Mouse (Mus musculus) lung, postnatal 0 days (tissue): ENCODE results near the gene Gpc6.

Experiments
- CTCF ChIP-seq: IDR thresholded peaks from 2 replicates; pipeline ENCODE4 v1.5.1; 2016; ENCODE audit warnings: antibody characterized with exemption, mild to moderate bottlenecking
- EP300 ChIP-seq: IDR thresholded peaks from 2 replicates; pipeline ENCODE4 v1.6.1; 2016; ENCODE audit warnings: antibody characterized with exemption, mild to moderate bottlenecking, control low read depth

- TF ChIP-seq CTCF (no peak), EP300 (no peak)
Observed at GRCm38 (mm10) chr14:116945975-116946374, 20.9 kb downstream of the Gpc6 start.
